Mouse (Mus musculus) left cerebral cortex, adult 11 months (tissue): ENCODE data around the gene Grik2.
"Not testable (repeated sequence)": the region's sequence is repeated elsewhere in the genome, so short reads cannot be mapped to it uniquely, and the experiment has no call there.

Experiments used
- DNase-seq: peaks from one replicate; pipeline ENCODE4 v3.0.0; 2022; ENCODE audit warnings: low spot score

The Grik2 gene

GRCm38 (mm10) chr10:49322413-49322812 lies 466.2 kb downstream of the Grik2 start:
- DNase-seq = no peak

- DNase-seq = no peak
These were observed 468.7 kb downstream of the Grik2 start for GRCm38 (mm10) chr10:49319880-49320279.

GRCm38 (mm10) chr10:49256247-49256939 lies 532.2 kb downstream of the Grik2 start:
- DNase-seq = no peak

GRCm38 (mm10) chr10:49237356-49237755 lies 551.2 kb downstream of the Grik2 start:
- DNase-seq = not testable (repeated sequence)

GRCm38 (mm10) chr10:49236844-49237243 lies 551.7 kb downstream of the Grik2 start:
- not testable (repeated sequence) for DNase-seq

GRCm38 (mm10) chr10:49220096-49220495 lies 568.5 kb downstream of the Grik2 start:
- DNase-seq = no peak

GRCm38 (mm10) chr10:49219631-49220030 lies 568.9 kb downstream of the Grik2 start:
- DNase-seq = no peak

- no peak for DNase-seq
These were observed 596.7 kb downstream of the Grik2 start for GRCm38 (mm10) chr10:49191773-49192371.

GRCm38 (mm10) chr10:49191291-49191690 lies 597.3 kb downstream of the Grik2 start:
- DNase-seq = no peak

- no peak for DNase-seq
These were observed 634.4 kb downstream of the Grik2 start for GRCm38 (mm10) chr10:49154134-49154533.

GRCm38 (mm10) chr10:49151496-49151895 lies 637.1 kb downstream of the Grik2 start:
- DNase-seq = not testable (repeated sequence)

- DNase-seq = no peak
These were observed 638.9 kb downstream of the Grik2 start for GRCm38 (mm10) chr10:49149714-49150113.

- no peak for DNase-seq
These were observed 645.9 kb downstream of the Grik2 start for GRCm38 (mm10) chr10:49142658-49143057.

- DNase-seq = no peak
These were observed 651.8 kb downstream of the Grik2 start for GRCm38 (mm10) chr10:49136816-49137215.

- DNase-seq = no peak
These were observed 657.3 kb downstream of the Grik2 start for GRCm38 (mm10) chr10:49131311-49131710.

GRCm38 (mm10) chr10:49050339-49050738 lies 738.2 kb downstream of the Grik2 start:
- no peak for DNase-seq

GRCm38 (mm10) chr10:49049391-49049790 lies 739.2 kb downstream of the Grik2 start:
- no peak for DNase-seq
